Comparison of ENCODE assay signal across 8 mouse cellular contexts in genomic region chr8:87957871-87958450, GRCm38 (mm10). TPM values are rescaled to one million over a fixed set of nuclear protein-coding genes. Genes with fewer than 3 reads are reported as not detected.
DNase-seq lines count a peak whose midpoint lies in the region; ATAC-seq and TF ChIP-seq lines count a peak whose summit lies in the region.

No protein-coding gene starts in this region.

- WGBS in embryonic facial prominence, embryonic 14.5 days: 1% methylated on average over 20 of the region's 20 CpGs
- WGBS in heart, embryonic 16.5 days: 5% methylated on average over 20 of the region's 20 CpGs

- H3K9ac ChIP-seq in embryonic facial prominence, embryonic 14.5 days (ENCODE audit: low read depth, low read length): peak overlapping the region; percentile 96
- H3K9ac ChIP-seq in heart, embryonic 16.5 days (ENCODE audit: low read length): peak overlapping the region; percentile 74

- H3K36me3 ChIP-seq in testis, adult 2 months (ENCODE audit: control insufficient read depth, insufficient read depth, low read length): no peaks in the 10 kb centered on the region
- H3K36me3 ChIP-seq in embryonic facial prominence, embryonic 14.5 days (ENCODE audit: control insufficient read depth, insufficient read depth, low read length): no peaks in the 10 kb centered on the region
- H3K36me3 ChIP-seq in heart, embryonic 16.5 days (ENCODE audit: control insufficient read depth, insufficient read depth): no peaks in the 10 kb centered on the region

- no peak for ATAC-seq in embryonic facial prominence, embryonic 14.5 days (ENCODE audit: low read depth)
- ATAC-seq in heart, embryonic 16.5 days (replicated peaks; ENCODE audit: extremely low read depth, insufficient read depth, low FRiP score): peak; percentile 0; the same call in 1 of the 2 replicates
- no peak for ATAC-seq in CD4-positive, CD25-positive, alpha-beta regulatory T cell, adult 4 months

- no peak for TF ChIP-seq CTCF in testis, adult 2 months (IDR thresholded peaks at IDR 0.05; ENCODE audit: control insufficient read depth, insufficient read depth, insufficient replicate concordance, low read depth, low read length)

- no peak for DNase-seq in testis, postnatal 14 days (ENCODE audit: low spot score)
- DNase-seq in embryonic facial prominence, embryonic 14.5 days (ENCODE audit: low spot score): peak; percentile 59
- DNase-seq in kidney, postnatal 10 days: peak; percentile 83
- DNase-seq in lung, postnatal 36 days: peak; percentile 68
- DNase-seq in thymus, adult 18-20 months: no peak

- H3K4me1 ChIP-seq in testis, adult 2 months (ENCODE audit: control insufficient read depth, insufficient read depth, low read length): peaks cover 20% of the 10 kb centered on the region
- H3K4me1 ChIP-seq in embryonic facial prominence, embryonic 14.5 days (ENCODE audit: control insufficient read depth, insufficient read depth, low read length): peaks cover 51% of the 10 kb centered on the region
- peaks cover 22% of the 10 kb centered on the region for H3K4me1 ChIP-seq in heart, embryonic 16.5 days (ENCODE audit: control insufficient read depth, insufficient read depth, low read length)

- H3K4me3 ChIP-seq in testis, adult 2 months (ENCODE audit: control insufficient read depth, low read depth, low read length): peak overlapping the region; percentile 73; the same call in 1 of the 2 replicates
- H3K4me3 ChIP-seq in embryonic facial prominence, embryonic 14.5 days (ENCODE audit: low read depth, low read length): peak overlapping the region; percentile 92
- peak overlapping the region; percentile 79 for H3K4me3 ChIP-seq in heart, embryonic 16.5 days (ENCODE audit: low read length)

- H3K9me3 ChIP-seq in embryonic facial prominence, embryonic 14.5 days (ENCODE audit: control insufficient read depth, low read length): no peaks in the 10 kb centered on the region
- no peaks in the 10 kb centered on the region for H3K9me3 ChIP-seq in heart, embryonic 16.5 days (replicated peaks; ENCODE audit: control insufficient read depth, low read length)

- peak overlapping the region; percentile 98 for H3K4me2 ChIP-seq in embryonic facial prominence, embryonic 14.5 days (ENCODE audit: low read depth, low read length)
- peak overlapping the region; percentile 96 for H3K4me2 ChIP-seq in heart, embryonic 16.5 days (ENCODE audit: low read depth, low read length)

- TF ChIP-seq POLR2A in testis, adult 2 months (IDR thresholded peaks at IDR 0.05; ENCODE audit: control insufficient read depth, low read depth, low read length): no peak

- peaks cover 9% of the 10 kb centered on the region for H3K27me3 ChIP-seq in testis, adult 2 months (ENCODE audit: control insufficient read depth, insufficient read depth, low read length)
- peaks cover 19% of the 10 kb centered on the region for H3K27me3 ChIP-seq in embryonic facial prominence, embryonic 14.5 days (replicated peaks; ENCODE audit: control insufficient read depth, insufficient read depth, low read length)
- peaks cover 34% of the 10 kb centered on the region for H3K27me3 ChIP-seq in heart, embryonic 16.5 days (ENCODE audit: control insufficient read depth, insufficient read depth, low read length)

- no peak overlapping the region for H3K27ac ChIP-seq in testis, adult 2 months (ENCODE audit: control insufficient read depth, insufficient read depth, low read depth, low read length)
- peak overlapping the region; percentile 99 for H3K27ac ChIP-seq in embryonic facial prominence, embryonic 14.5 days (replicated peaks; ENCODE audit: low read depth, low read length)
- H3K27ac ChIP-seq in heart, embryonic 16.5 days (ENCODE audit: low read length): peak overlapping the region; percentile 86

RNA-seq across cellular contexts. Expression of gene Zfp423, which starts 1.4 kb away (rescaled TPM):
- 7.2 TPM in 2 replicates for polyA plus RNA-seq in testis, adult 2 months (2012; rRNA removed)
- 23.1 and 24.8 TPM in 2 replicates for polyA plus RNA-seq in embryonic facial prominence, embryonic 14.5 days (2014; fragmentation: Nextera tagmentation; extraction: Ambion mirVana)
- polyA plus RNA-seq in heart, embryonic 16.5 days (2015; fragmentation: Nextera tagmentation; extraction: Ambion mirVana): 3.1 and 3.7 TPM in 2 replicates
- not detected for polyA plus RNA-seq in CD4-positive, CD25-positive, alpha-beta regulatory T cell, adult 4 months (2017; shearing (Covaris generic))

Comparison
In these comparisons a context has a peak if more than half of its experiments do, and no peak if none do; other contexts are left out.
1. DNase-seq: peak in embryonic facial prominence, embryonic 14.5 days (single experiment), kidney, postnatal 10 days (single experiment) and lung, postnatal 36 days (single experiment); none in testis, postnatal 14 days (single experiment) and thymus, adult 18-20 months (0 of 2).
2. Peak in every context shown above with its lines, with median percentiles within 50 percentile points of each other: H3K4me3 ChIP-seq.